Mouse (Mus musculus): Measurements from ENCODE around the gene Dnajc15.

Gene Dnajc15

GRCm38 (mm10) chr14:77836794-77837193 lies 38.1 kb downstream of the Dnajc15 start:
- Histone ChIP-seq H3K27me3 (ENCODE audit: control insufficient read depth, insufficient read depth, low read length, poor library complexity, severe bottlenecking) (no peaks in the 10 kb centered on the region), H3K36me3 (ENCODE audit: control insufficient read depth, insufficient read depth, low read length, poor library complexity, severe bottlenecking) (peaks cover 2% of the 10 kb centered on the region; the same call in 1 of the 2 replicates)
- peak; percentile 15 for DNase-seq (ENCODE audit: low read depth, low spot score)

- H3K27me3 ChIP-seq (ENCODE audit: control insufficient read depth, insufficient read depth, low read length, poor library complexity, severe bottlenecking) = no peaks in the 10 kb centered on the region
- no peak for DNase-seq (ENCODE audit: low read depth, low spot score)
- no peaks in the 10 kb centered on the region for H3K36me3 ChIP-seq (ENCODE audit: control insufficient read depth, insufficient read depth, low read length, poor library complexity, severe bottlenecking)
Observed at GRCm38 (mm10) chr14:77832359-77832758, 42.6 kb downstream of the Dnajc15 start.

GRCm38 (mm10) chr14:77831936-77832335 lies 43.0 kb downstream of the Dnajc15 start:
- DNase-seq (ENCODE audit: low read depth, low spot score) = no peak
- no peaks in the 10 kb centered on the region for H3K27me3 ChIP-seq (ENCODE audit: control insufficient read depth, insufficient read depth, low read length, poor library complexity, severe bottlenecking)
- H3K36me3 ChIP-seq (ENCODE audit: control insufficient read depth, insufficient read depth, low read length, poor library complexity, severe bottlenecking) = no peaks in the 10 kb centered on the region

GRCm38 (mm10) chr14:77829673-77830072 lies 45.3 kb downstream of the Dnajc15 start:
- no peaks in the 10 kb centered on the region for H3K36me3 ChIP-seq (ENCODE audit: control insufficient read depth, insufficient read depth, low read length, poor library complexity, severe bottlenecking)
- no peaks in the 10 kb centered on the region for H3K27me3 ChIP-seq (ENCODE audit: control insufficient read depth, insufficient read depth, low read length, poor library complexity, severe bottlenecking)
- DNase-seq (ENCODE audit: low read depth, low spot score) = no peak

GRCm38 (mm10) chr14:77825891-77826290 lies 49.0 kb downstream of the Dnajc15 start:
- H3K36me3 ChIP-seq (ENCODE audit: control insufficient read depth, insufficient read depth, low read length, poor library complexity, severe bottlenecking) = peaks cover 1% of the 10 kb centered on the region
- no peaks in the 10 kb centered on the region for H3K27me3 ChIP-seq (ENCODE audit: control insufficient read depth, insufficient read depth, low read length, poor library complexity, severe bottlenecking)
- DNase-seq (ENCODE audit: low read depth, low spot score) = no peak

GRCm38 (mm10) chr14:77825121-77825520 lies 49.8 kb downstream of the Dnajc15 start:
- no peaks in the 10 kb centered on the region for H3K27me3 ChIP-seq (ENCODE audit: control insufficient read depth, insufficient read depth, low read length, poor library complexity, severe bottlenecking)
- DNase-seq (ENCODE audit: low read depth, low spot score) = no peak
- H3K36me3 ChIP-seq (ENCODE audit: control insufficient read depth, insufficient read depth, low read length, poor library complexity, severe bottlenecking) = peaks cover 1% of the 10 kb centered on the region

GRCm38 (mm10) chr14:77819841-77820240 lies 55.1 kb downstream of the Dnajc15 start:
- no peak for DNase-seq (ENCODE audit: low read depth, low spot score)
- Histone ChIP-seq H3K27me3 (ENCODE audit: control insufficient read depth, insufficient read depth, low read length, poor library complexity, severe bottlenecking) (no peaks in the 10 kb centered on the region), H3K36me3 (ENCODE audit: control insufficient read depth, insufficient read depth, low read length, poor library complexity, severe bottlenecking) (peaks cover 1% of the 10 kb centered on the region)

GRCm38 (mm10) chr14:77817561-77817960 lies 57.4 kb downstream of the Dnajc15 start:
- H3K36me3 ChIP-seq (ENCODE audit: control insufficient read depth, insufficient read depth, low read length, poor library complexity, severe bottlenecking) = no peaks in the 10 kb centered on the region; the same call in 1 of the 2 replicates
- DNase-seq (ENCODE audit: low read depth, low spot score) = no peak
- no peaks in the 10 kb centered on the region for H3K27me3 ChIP-seq (ENCODE audit: control insufficient read depth, insufficient read depth, low read length, poor library complexity, severe bottlenecking)

GRCm38 (mm10) chr14:77814935-77815334 lies 60.0 kb downstream of the Dnajc15 start:
- no peaks in the 10 kb centered on the region for H3K27me3 ChIP-seq (ENCODE audit: control insufficient read depth, insufficient read depth, low read length, poor library complexity, severe bottlenecking)
- H3K36me3 ChIP-seq (ENCODE audit: control insufficient read depth, insufficient read depth, low read length, poor library complexity, severe bottlenecking) = no peaks in the 10 kb centered on the region
- no peak for DNase-seq (ENCODE audit: low read depth, low spot score)

- Histone ChIP-seq H3K27me3 (ENCODE audit: control insufficient read depth, insufficient read depth, low read length, poor library complexity, severe bottlenecking) (no peaks in the 10 kb centered on the region), H3K36me3 (ENCODE audit: control insufficient read depth, insufficient read depth, low read length, poor library complexity, severe bottlenecking) (no peaks in the 10 kb centered on the region)
- DNase-seq (ENCODE audit: low read depth, low spot score) = no peak
Observed at GRCm38 (mm10) chr14:77812890-77813289, 62.0 kb downstream of the Dnajc15 start.

GRCm38 (mm10) chr14:77811466-77811865 lies 63.5 kb downstream of the Dnajc15 start:
- H3K27me3 ChIP-seq (ENCODE audit: control insufficient read depth, insufficient read depth, low read length, poor library complexity, severe bottlenecking) = no peaks in the 10 kb centered on the region
- no peak for DNase-seq (ENCODE audit: low read depth, low spot score)
- H3K36me3 ChIP-seq (ENCODE audit: control insufficient read depth, insufficient read depth, low read length, poor library complexity, severe bottlenecking) = no peaks in the 10 kb centered on the region

- no peak for DNase-seq (ENCODE audit: low read depth, low spot score)
- no peaks in the 10 kb centered on the region for H3K27me3 ChIP-seq (ENCODE audit: control insufficient read depth, insufficient read depth, low read length, poor library complexity, severe bottlenecking)
- H3K36me3 ChIP-seq (ENCODE audit: control insufficient read depth, insufficient read depth, low read length, poor library complexity, severe bottlenecking) = no peaks in the 10 kb centered on the region
Observed at GRCm38 (mm10) chr14:77807836-77808235, 67.1 kb downstream of the Dnajc15 start.

- H3K27me3 ChIP-seq (ENCODE audit: control insufficient read depth, insufficient read depth, low read length, poor library complexity, severe bottlenecking) = no peaks in the 10 kb centered on the region
- H3K36me3 ChIP-seq (ENCODE audit: control insufficient read depth, insufficient read depth, low read length, poor library complexity, severe bottlenecking) = no peaks in the 10 kb centered on the region
- DNase-seq (ENCODE audit: low read depth, low spot score) = no peak
Observed at GRCm38 (mm10) chr14:77806345-77806744, 68.6 kb downstream of the Dnajc15 start.

GRCm38 (mm10) chr14:77802268-77802630 lies 72.7 kb downstream of the Dnajc15 start:
- DNase-seq (ENCODE audit: low read depth, low spot score) = no peak
- Histone ChIP-seq H3K36me3 (ENCODE audit: control insufficient read depth, insufficient read depth, low read length, poor library complexity, severe bottlenecking) (no peaks in the 10 kb centered on the region), H3K27me3 (ENCODE audit: control insufficient read depth, insufficient read depth, low read length, poor library complexity, severe bottlenecking) (no peaks in the 10 kb centered on the region)

- H3K27me3 ChIP-seq (ENCODE audit: control insufficient read depth, insufficient read depth, low read length, poor library complexity, severe bottlenecking) = no peaks in the 10 kb centered on the region
- no peak for DNase-seq (ENCODE audit: low read depth, low spot score)
Observed at GRCm38 (mm10) chr14:77801571-77802267, 73.2 kb downstream of the Dnajc15 start.

GRCm38 (mm10) chr14:77796506-77796905 lies 78.4 kb downstream of the Dnajc15 start:
- DNase-seq (ENCODE audit: low read depth, low spot score) = no peak
- no peaks in the 10 kb centered on the region for H3K27me3 ChIP-seq (ENCODE audit: control insufficient read depth, insufficient read depth, low read length, poor library complexity, severe bottlenecking)
- no peaks in the 10 kb centered on the region for H3K36me3 ChIP-seq (ENCODE audit: control insufficient read depth, insufficient read depth, low read length, poor library complexity, severe bottlenecking)

More at GRCm38 (mm10) chr14:77801571-77802267, 73.2 kb downstream of the Dnajc15 start:
- no peaks in the 10 kb centered on the region for H3K36me3 ChIP-seq (ENCODE audit: control insufficient read depth, insufficient read depth, low read length, poor library complexity, severe bottlenecking)

Data from splenic B cell, adult 2 months (primary cell).